Mouse (Mus musculus) layer of hippocampus, adult 8-10 months (tissue): ENCODE measurements around the gene Fam32a. TPM values are rescaled to one million over a fixed set of nuclear protein-coding genes. Genes with fewer than 3 reads are reported as not detected.

ENCODE experiments used
- DNase-seq, 2 experiments: peaks; one replicate each; pipeline ENCODE4 v3.0.0; 2022; ENCODE audit warnings: low spot score in 2 of 2
- total RNA-seq, 4 experiments: library from RNA; stranded (reverse); gene quantifications; 2 replicates each; pipeline ENCODE4 v1.2.4; 2022

Fam32a gene
- 10 to 100 TPM; 53.1 to 64.6 (median 56.2) TPM for total RNA-seq

GRCm38 (mm10) chr8:72219541-72220363, at the start of gene Fam32a:
Gene Fam32a, plus strand, starts transcription at chr8:72219730.
- DNase-seq: peak; percentile 88 to 91

GRCm38 (mm10) chr8:72177346-72177925, 42.1 kb upstream of the Fam32a start:
- peak; percentile 42 to 75 for DNase-seq

GRCm38 (mm10) chr8:72183554-72184202, 35.9 kb upstream of the Fam32a start:
- DNase-seq: peak; percentile 23 to 50

GRCm38 (mm10) chr8:72187793-72188331, 31.7 kb upstream of the Fam32a start:
- DNase-seq: no peak

GRCm38 (mm10) chr8:72189417-72190214, 29.9 kb upstream of the Fam32a start, which contains the start of gene Hsh2d:
Gene Hsh2d, plus strand, starts transcription at chr8:72189638.
- no peak for DNase-seq

GRCm38 (mm10) chr8:72190215-72190539, 29.4 kb upstream of the Fam32a start:
- DNase-seq: no peak

- no peak for DNase-seq
Observed at GRCm38 (mm10) chr8:72192065-72192464, 27.5 kb upstream of the Fam32a start.

GRCm38 (mm10) chr8:72197997-72198396, 21.5 kb upstream of the Fam32a start:
- DNase-seq: no peak

- no peak for DNase-seq
Observed at GRCm38 (mm10) chr8:72208582-72208981, 10.9 kb upstream of the Fam32a start.

- DNase-seq: no peak
Observed at GRCm38 (mm10) chr8:72210222-72210621, 9.3 kb upstream of the Fam32a start.

- DNase-seq: no peak
Observed at GRCm38 (mm10) chr8:72210710-72211109, 8.8 kb upstream of the Fam32a start.

- DNase-seq: no peak
Observed at GRCm38 (mm10) chr8:72211846-72212245, 7.7 kb upstream of the Fam32a start.

- DNase-seq: peak; percentile 29 to 33
Observed at GRCm38 (mm10) chr8:72212751-72213150, 6.8 kb upstream of the Fam32a start, which contains the start of gene Cib3. Gene Cib3, minus strand, starts transcription at chr8:72212837.

- DNase-seq: no peak
Observed at GRCm38 (mm10) chr8:72213536-72213935, 6.0 kb upstream of the Fam32a start, which contains the start of gene Gm11034. Gene Gm11034, minus strand, starts transcription at chr8:72213636.

- DNase-seq: no peak
Observed at GRCm38 (mm10) chr8:72215060-72215459, 4.5 kb upstream of the Fam32a start.

GRCm38 (mm10) chr8:72215871-72216270, 3.7 kb upstream of the Fam32a start:
- no peak for DNase-seq

- no peak for DNase-seq
Observed at GRCm38 (mm10) chr8:72218781-72219540, 569 bp upstream of the Fam32a start.

GRCm38 (mm10) chr8:72220758-72221157, 1.2 kb downstream of the Fam32a start:
- DNase-seq: no peak

- no peak for DNase-seq
Observed at GRCm38 (mm10) chr8:72222656-72223055, 3.1 kb downstream of the Fam32a start.
